Mouse (Mus musculus) 3134 (cell line): Measurements from ENCODE around the gene Siae.

Source experiments
- DNase-seq: peaks from one replicate; pipeline ENCODE4 v3.0.0-alpha.2; 2011; ENCODE audit warnings: low spot score; ENCODE audit not compliant: insufficient read length; ENCODE audit errors: extremely low read depth

Gene Siae

GRCm38 (mm10) chr9:37540701-37541575, 14.6 kb upstream of the Siae start:
- no peak for DNase-seq

- no peak for DNase-seq
Observed at GRCm38 (mm10) chr9:37541851-37542642, 13.5 kb upstream of the Siae start.

DNA sequence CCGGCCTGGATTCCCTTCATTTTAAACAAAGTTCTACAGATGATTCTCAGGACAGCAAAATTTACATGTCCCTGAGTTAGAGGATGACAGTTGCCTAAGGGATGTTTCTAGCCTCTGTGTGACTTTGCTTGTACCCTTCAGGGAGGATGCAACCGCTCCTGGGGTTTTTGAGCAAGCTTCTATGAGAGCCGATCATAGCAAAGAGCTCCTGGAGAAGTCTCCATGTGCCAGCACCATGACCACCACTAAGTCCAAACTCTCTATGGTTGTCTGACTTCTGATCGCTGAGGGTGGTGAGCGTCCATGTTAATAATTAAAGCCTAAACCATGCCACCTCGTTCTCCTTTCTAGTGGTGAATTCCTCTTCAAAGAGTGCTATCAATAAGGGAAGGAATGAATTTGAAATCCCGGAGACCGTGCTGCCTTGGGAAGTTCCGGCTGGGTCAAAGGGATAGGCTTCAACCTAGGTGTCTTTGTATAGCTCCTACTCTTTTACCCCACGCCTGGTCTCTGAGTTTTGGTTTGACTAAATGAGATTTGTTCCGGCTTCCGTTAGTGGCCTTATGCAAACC, 11.5 kb upstream of the Siae start:
- DNase-seq: no peak

- DNase-seq: no peak
Observed at GRCm38 (mm10) chr9:37544447-37545165, 10.9 kb upstream of the Siae start.

GRCm38 (mm10) chr9:37545166-37545610, 10.3 kb upstream of the Siae start:
- no peak for DNase-seq

DNA sequence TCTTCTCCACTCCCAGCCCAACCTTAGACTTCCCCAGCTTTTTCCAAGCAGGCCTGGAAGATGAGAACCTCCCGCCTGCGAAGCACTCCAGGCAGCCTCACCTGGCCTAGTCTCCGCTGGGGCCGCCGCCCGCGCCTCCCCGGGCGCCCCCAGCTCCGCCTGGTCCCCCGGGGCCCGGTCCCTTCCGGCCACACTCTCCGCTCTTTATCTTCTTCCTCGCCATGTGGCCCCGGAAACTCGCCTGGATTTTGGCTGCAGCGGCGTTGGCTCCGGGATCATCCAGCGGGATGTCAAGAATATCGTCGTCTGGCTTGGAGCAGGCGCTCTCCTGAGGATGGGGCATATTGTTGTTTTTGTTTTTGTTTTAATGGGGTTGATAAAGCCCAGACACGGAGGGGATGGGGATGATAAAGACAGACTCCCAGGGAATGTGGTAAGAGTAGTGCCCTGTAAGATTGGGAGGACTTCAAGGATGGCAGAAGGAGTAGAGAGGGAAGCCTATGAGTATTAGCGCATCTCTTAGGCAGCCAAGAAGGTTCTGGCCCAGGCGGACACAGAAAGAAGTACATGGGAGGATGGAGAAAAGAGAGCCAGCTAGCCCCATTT, 9.5 kb upstream of the Siae start:
- no peak for DNase-seq

DNA sequence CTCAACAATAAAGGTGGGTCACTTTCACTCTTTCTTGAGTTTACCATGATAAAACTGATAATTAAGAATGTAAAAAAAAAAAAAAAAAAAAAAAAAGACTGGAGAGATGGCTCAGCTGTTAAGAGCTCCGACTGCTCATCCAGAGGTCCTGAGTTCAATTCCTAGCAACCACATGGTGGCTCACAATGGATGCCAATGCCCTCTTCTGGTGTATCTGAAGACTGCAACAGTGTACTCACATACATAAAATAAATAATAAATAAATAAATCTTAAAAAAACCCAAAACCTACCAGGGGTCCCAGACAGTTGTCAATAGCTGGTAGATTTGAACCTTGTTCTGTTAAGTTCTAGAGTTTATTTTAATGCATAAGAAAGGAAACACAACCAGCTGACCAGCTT, 8.6 kb upstream of the Siae start:
- DNase-seq: no peak

GRCm38 (mm10) chr9:37550435-37550834, 5.1 kb upstream of the Siae start:
- no peak for DNase-seq

DNA sequence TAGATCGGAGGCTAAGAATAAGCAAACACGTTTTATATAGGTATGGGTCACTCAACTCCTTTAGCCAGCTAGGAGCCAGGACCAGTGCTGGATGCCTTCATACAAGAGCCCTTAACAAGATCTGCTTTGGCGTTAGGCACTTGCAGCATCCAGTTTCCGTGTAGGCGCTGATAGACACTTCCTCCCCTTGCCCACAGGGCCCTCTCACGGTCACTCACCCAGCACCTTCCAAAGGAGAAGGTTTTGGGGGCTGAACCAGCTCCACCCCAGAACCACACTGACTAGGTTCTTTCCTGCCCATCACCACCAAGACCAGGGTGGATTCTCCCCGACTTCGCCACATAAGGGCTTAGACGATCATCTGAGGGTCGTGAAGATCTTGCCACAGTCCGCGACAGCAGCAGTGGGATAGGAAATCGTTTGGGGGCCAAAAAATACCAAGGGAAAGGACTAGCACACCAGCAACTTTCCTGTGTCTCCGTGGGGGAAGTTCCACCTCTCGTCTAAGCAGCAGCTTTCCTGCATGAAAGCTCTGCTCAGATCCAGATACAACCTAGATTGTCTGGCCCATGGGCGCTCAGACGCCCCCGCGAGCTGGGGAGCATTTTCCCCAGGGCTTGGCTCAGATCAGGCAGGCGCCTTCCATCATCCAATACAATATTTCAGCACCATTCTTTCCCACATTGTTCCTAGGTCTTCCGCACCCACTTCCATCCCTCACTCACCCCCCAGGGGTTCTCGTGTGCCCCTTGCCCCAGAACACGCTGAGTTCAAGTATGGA, 3.6 kb upstream of the Siae start:
- DNase-seq: no peak

GRCm38 (mm10) chr9:37552536-37553293, 2.8 kb upstream of the Siae start, which contains the start of gene Nrgn:
Gene Nrgn, minus strand, starts transcription at chr9:37552904.
- DNase-seq: no peak

DNA sequence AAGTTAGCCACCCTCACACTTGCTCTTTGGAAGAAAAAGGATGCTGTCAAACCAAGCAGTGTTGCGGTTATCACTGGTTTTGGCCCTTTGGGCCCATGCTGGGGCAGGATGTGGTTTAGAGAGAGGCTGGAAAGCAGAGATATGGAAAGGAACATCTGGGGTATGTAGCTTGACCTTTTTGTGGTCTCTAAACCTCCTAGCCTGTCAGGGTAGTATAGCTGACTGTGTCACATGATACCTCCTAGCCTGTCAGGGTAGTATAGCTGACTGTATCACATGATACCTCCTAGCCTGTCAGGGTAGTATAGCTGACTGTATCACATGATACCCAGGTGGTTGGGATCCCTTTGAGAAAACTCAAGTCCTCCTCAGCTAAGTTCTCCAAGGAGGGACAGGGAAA, 1.2 kb upstream of the Siae start:
- no peak for DNase-seq

DNA sequence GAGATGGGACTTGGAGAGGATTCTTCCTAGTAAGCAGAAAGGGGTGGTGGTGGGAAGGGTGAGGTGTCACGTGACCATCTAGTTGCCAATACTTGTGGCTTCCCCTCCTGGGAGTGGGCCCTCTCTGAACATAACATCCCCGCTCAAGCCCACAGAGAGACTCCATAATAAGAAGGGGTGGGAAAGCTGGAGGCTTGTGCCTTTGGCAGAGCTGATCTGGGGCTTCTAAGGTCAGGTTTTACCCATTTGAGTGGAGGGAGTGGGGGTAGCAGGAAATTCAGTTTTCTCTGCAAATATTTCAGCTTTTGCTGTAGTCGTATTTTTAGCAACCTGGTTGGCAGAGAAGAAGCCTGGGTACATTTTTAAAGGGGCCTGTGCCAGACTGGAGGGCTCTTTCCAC, 868 bp downstream of the Siae start:
- DNase-seq: no peak

DNA sequence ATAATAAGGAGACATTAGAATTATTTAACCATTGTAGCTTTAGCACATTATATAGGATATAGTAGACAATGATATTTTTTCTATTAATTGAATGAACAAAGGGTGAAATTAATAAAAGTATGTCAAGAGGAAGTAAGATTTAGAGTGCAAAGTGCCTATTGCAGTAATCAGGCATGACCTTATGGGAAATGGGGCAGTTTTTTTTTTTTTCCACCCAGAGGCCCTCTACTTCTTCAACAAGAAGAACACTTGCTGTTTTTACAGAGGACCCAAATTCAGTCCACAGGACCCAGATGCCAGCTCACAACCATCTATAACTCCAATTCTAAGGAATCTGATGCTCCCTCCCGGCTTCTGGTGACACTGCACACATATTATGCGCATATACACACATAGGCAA, 5.1 kb downstream of the Siae start:
- DNase-seq: no peak

DNA sequence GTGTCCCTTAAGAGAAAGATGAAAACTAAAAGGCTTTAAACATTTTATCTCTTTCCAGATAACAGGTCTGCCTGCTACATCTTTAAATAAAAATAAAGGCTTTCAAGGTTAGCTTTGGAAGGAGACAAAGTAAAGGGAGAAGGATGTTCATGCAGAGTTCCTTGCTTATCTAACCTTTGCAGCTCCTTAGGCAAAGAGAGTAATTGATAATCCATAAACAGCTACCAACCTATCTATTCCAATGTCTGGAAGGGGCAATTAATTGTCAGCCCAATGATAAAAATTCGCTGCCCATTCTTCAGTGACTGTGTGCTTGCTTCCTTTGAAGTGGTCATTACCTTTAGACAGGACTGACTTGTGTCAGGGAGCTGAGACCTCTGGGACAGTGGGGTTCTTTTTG, 8.3 kb downstream of the Siae start:
- no peak for DNase-seq

DNA sequence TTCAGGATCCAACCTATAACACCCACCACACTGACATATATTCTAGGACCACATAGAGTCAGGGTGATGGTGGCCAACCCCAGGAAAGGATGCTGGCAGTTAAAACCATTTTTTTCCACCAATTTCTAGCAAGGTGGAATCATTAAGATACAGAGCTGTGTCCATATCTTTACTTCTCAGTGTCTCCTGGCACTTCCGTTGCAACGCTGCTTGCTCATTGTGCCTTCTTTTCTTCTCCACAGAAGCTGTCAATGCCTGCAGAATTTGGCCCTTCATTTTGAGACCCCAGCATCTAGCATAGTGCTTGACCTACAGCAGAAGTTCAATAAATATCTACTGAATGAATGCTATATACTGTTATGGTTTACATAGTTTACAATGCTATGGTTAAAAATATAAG, 11.5 kb downstream of the Siae start:
- DNase-seq: no peak

DNA sequence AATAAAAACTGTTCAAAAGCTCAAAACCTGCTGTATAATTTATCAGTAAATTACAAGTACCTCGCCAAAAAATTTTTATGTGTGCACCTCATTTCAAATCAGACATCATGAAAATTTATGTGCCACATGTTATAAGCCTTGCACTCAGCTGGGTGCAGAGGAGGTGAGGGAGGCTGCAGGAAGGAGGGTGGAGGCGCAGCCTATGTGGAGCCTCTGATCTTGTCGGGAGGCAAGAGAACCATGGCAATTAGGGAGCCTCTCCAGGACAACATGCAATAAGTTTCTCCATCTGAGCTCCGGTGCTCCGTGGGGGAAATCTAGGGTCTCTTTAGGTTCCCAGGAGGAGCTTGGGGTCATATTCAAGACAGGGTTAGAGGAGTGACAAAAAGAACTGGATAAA, 12.0 kb downstream of the Siae start:
- DNase-seq: no peak

- no peak for DNase-seq
Observed at GRCm38 (mm10) chr9:37567892-37568604, 12.6 kb downstream of the Siae start.

DNA sequence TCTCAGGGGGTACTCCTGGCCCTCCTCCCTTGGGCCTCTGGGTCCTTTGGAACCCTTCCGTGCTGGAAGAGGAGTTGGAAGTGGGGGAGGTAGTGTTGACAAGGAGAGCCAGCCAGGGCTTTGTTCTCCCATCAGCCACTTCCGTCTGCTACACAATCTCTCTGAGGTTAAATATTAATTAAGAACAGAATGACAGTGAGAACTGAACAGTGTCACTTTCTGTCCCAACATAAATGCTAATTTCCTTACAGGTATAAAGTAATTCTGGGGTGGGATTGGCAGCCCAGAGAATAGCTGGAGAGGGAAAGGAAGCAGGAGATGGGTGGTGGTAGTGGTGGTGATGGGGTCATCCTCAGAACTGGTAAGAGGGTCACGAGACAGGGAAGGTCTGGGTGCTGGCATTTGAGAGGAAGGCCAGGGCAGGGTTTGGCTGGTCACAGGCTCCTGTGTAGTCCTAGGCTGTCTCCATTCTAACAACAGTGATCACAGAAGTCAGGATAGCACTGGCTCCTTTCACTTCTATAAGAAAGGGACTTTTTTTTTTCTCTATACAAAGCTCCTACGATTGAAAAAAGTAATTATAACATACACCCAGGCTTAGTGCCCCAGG, 13.2 kb downstream of the Siae start:
- DNase-seq: no peak
